Mouse (Mus musculus) embryonic fibroblast, embryonic 13.5 days (primary cell): Measurements from ENCODE around the gene Snph.
A peak's percentile ranks its signal among the peaks of the same experiment; 100 is the strongest.

Experiments used
- CTCF ChIP-seq: IDR thresholded peaks from 2 replicates; pipeline ENCODE4 v1.5.1; 2011; ENCODE audit warnings: mild to moderate bottlenecking, control low read depth, low read length, moderate library complexity, borderline replicate concordance; ENCODE audit not compliant: insufficient read depth
- POLR2A ChIP-seq: IDR thresholded peaks from 2 replicates; pipeline ENCODE4 v1.6.1; 2011; ENCODE audit warnings: low read depth, mild to moderate bottlenecking, control low read depth, low read length, moderate library complexity

DNA sequence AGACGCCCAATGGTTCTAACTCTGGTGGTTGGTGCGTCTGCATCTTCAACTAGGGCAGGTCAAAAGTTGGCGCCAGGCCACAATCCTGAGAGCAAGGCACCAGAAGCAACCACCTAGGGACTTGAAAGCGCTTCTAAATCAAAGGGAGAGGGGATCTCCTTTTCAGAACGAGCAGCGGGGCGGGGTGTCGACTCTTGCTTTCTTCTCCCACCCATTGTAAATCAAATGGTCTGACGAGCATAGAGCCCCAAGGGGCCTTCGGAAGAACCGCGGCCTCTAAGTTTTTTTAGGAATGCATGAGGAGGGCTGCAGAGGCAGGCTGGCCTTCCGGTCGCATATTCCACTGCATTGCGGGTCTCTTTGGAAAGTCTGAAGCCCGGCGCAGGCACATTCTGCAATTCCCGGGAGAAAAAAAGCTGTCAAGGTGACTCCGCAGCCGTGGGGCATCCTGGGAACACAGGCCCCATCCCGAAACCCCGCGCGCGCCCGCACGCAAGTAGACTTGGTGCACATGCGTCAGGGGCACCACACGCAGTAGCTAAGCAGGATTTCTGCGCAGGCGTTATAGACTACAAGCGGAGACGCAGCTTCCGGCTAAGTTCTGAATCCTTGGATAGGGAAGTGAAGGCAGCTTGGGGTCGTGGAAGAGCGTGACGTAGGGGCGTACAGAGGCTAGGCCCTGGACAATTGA lies 56.5 kb downstream of the Snph start:
- TF ChIP-seq CTCF (no peak), POLR2A (peak; percentile 69)
